Mouse (Mus musculus): ENCODE results near the gene Gm42417. TPM values are rescaled to one million over a fixed set of nuclear protein-coding genes. Genes with fewer than 3 reads are reported as not detected.

Gm42417 gene
- polyA plus RNA-seq, 1 experiment from 2014 or later: not detected

GRCm38 (mm10) chr1:36550075-36550863 is 11.0 kb upstream of the Gm42417 start:
- H3K36me3 ChIP-seq (replicated peaks; ENCODE audit: insufficient read depth, low read length): peaks cover 26% of the 10 kb centered on the region
- WGBS (ENCODE audit: insufficient replicate concordance): 80% methylated on average over 20 of the region's 20 CpGs

DNA sequence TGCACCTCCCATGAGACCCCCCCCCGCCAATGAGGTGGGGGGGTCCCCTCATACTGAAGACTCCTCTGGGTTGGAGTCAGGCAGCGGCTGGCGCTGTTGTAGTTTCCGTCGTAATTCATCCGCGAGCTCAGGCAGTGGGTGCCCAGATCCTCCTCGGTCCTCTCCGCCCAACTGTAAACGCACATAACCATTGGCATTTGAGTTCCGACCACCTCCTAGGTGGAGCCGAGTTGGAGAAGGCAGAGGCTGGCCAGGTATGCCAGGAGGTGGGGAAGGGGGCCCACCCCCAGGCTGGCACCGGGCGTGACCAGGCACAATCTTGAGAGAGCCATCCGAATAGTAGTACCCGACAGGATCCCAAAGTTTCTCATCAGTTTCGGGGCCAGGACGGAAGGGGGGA is 10.3 kb upstream of the Gm42417 start:
- Histone ChIP-seq H3K4me1 (ENCODE audit: insufficient read depth) (0 out of 2 replicates have a peak, but pooled peaks cover 4% of the 10 kb centered on the region), H3K9me3 (ENCODE audit: low read length) (no peaks in the 10 kb centered on the region), H3K9ac (replicated peaks) (no peak overlapping the region), H3K27ac (ENCODE audit: low read depth) (no peak overlapping the region), H3K27me3 (ENCODE audit: insufficient read depth, low read length) (no peaks in the 10 kb centered on the region), H3K36me3 (replicated peaks; ENCODE audit: insufficient read depth, low read length) (peaks cover 26% of the 10 kb centered on the region), H3K4me3 (ENCODE audit: low read depth, low read length) (no peak overlapping the region), H3K4me2 (ENCODE audit: low read depth, low read length) (no peak overlapping the region)
- DNase-seq (no peak), ATAC-seq (no peak)
- TF ChIP-seq CTCF (IDR thresholded peaks at IDR 0.05; ENCODE audit: low read depth) (no peak), EP300 (IDR thresholded peaks at IDR 0.05; ENCODE audit: low read depth) (no peak)
- 84% methylated on average over 18 of the region's 18 CpGs for WGBS (ENCODE audit: insufficient replicate concordance)

More at GRCm38 (mm10) chr1:36550075-36550863, 11.0 kb upstream of the Gm42417 start:
- Histone ChIP-seq H3K27me3 (ENCODE audit: insufficient read depth, low read length) (no peaks in the 10 kb centered on the region), H3K4me3 (ENCODE audit: low read depth, low read length) (no peak overlapping the region), H3K9me3 (ENCODE audit: low read length) (no peaks in the 10 kb centered on the region), H3K4me2 (ENCODE audit: low read depth, low read length) (no peak overlapping the region), H3K9ac (replicated peaks) (no peak overlapping the region), H3K4me1 (ENCODE audit: insufficient read depth) (peaks cover 8% of the 10 kb centered on the region; the same call in 1 of the 2 replicates), H3K27ac (ENCODE audit: low read depth) (no peak overlapping the region)
- TF ChIP-seq CTCF (IDR thresholded peaks at IDR 0.05; ENCODE audit: low read depth) (no peak), EP300 (IDR thresholded peaks at IDR 0.05; ENCODE audit: low read depth) (no peak)
- ATAC-seq (no peak), DNase-seq (no peak)

DNA sequence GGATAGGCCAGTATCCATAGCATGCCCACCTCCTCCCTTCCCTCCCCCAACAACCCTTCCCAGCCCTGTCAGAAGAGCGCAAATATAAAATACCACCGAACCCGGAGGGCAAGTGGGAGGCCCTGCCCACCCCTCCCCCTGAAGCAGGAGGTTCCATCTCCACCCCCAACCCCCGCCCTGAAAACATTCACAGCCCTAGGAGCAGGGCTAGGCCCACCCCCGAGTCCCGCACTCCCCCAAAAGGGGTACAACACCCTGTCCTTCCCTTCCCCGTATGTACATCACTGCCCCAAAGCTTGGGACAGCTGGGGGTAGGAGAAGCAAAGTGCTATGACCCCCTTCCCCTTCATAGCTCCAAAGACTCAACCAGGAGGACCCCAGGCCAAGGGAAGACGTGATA is 9.5 kb upstream of the Gm42417 start:
- 0 out of 2 replicates have a peak, but pooled peaks cover 4% of the 10 kb centered on the region for H3K4me1 ChIP-seq (ENCODE audit: insufficient read depth)
- H3K4me2 ChIP-seq (ENCODE audit: low read depth, low read length): no peak overlapping the region
- no peak overlapping the region for H3K9ac ChIP-seq (replicated peaks)
- 64% methylated on average over 8 of the region's 8 CpGs for WGBS (ENCODE audit: insufficient replicate concordance)
- H3K9me3 ChIP-seq (ENCODE audit: low read length): no peaks in the 10 kb centered on the region
- DNase-seq: no peak
- TF ChIP-seq EP300 (IDR thresholded peaks at IDR 0.05; ENCODE audit: low read depth) (no peak), CTCF (IDR thresholded peaks at IDR 0.05; ENCODE audit: low read depth) (no peak)
- no peak overlapping the region for H3K4me3 ChIP-seq (ENCODE audit: low read depth, low read length)
- no peak for ATAC-seq
- H3K27me3 ChIP-seq (ENCODE audit: insufficient read depth, low read length): no peaks in the 10 kb centered on the region
- no peak overlapping the region for H3K27ac ChIP-seq (ENCODE audit: low read depth)
- H3K36me3 ChIP-seq (replicated peaks; ENCODE audit: insufficient read depth, low read length): peaks cover 24% of the 10 kb centered on the region

- TF ChIP-seq EP300 (IDR thresholded peaks at IDR 0.05; ENCODE audit: low read depth) (no peak), CTCF (IDR thresholded peaks at IDR 0.05; ENCODE audit: low read depth) (no peak)
- no peaks in the 10 kb centered on the region for H3K9me3 ChIP-seq (ENCODE audit: low read length)
- no peak overlapping the region for H3K4me2 ChIP-seq (ENCODE audit: low read depth, low read length)
- DNase-seq: no peak
- no peaks in the 10 kb centered on the region for H3K27me3 ChIP-seq (ENCODE audit: insufficient read depth, low read length)
- H3K36me3 ChIP-seq (replicated peaks; ENCODE audit: insufficient read depth, low read length): peaks cover 20% of the 10 kb centered on the region
- no peak overlapping the region for H3K9ac ChIP-seq (replicated peaks)
- no peak overlapping the region for H3K4me3 ChIP-seq (ENCODE audit: low read depth, low read length)
- 0 out of 2 replicates have a peak, but pooled peaks cover 4% of the 10 kb centered on the region for H3K4me1 ChIP-seq (ENCODE audit: insufficient read depth)
- H3K27ac ChIP-seq (ENCODE audit: low read depth): no peak overlapping the region
- no peak for ATAC-seq
- WGBS (ENCODE audit: insufficient replicate concordance): 73% methylated on average over 9 of the region's 9 CpGs
These were observed 8.9 kb upstream of the Gm42417 start for GRCm38 (mm10) chr1:36547981-36548598.

GRCm38 (mm10) chr1:36546888-36547471 is 7.8 kb upstream of the Gm42417 start, which contains the start of gene Ankrd39:
TSS of gene Ankrd39 (minus strand) at chr1:36547445.
- Histone ChIP-seq H3K4me1 (ENCODE audit: insufficient read depth) (0 out of 2 replicates have a peak, but pooled peaks cover 4% of the 10 kb centered on the region), H3K27me3 (ENCODE audit: insufficient read depth, low read length) (no peaks in the 10 kb centered on the region), H3K36me3 (replicated peaks; ENCODE audit: insufficient read depth, low read length) (peaks cover 19% of the 10 kb centered on the region), H3K4me2 (ENCODE audit: low read depth, low read length) (peak within 1 kb of the TSS; percentile 82), H3K4me3 (ENCODE audit: low read depth, low read length) (peak within 1 kb of the TSS; percentile 71), H3K9me3 (ENCODE audit: low read length) (no peaks in the 10 kb centered on the region), H3K27ac (ENCODE audit: low read depth) (peak within 1 kb of the TSS; percentile 42; the same call in 1 of the 2 replicates), H3K9ac (replicated peaks) (peak within 1 kb of the TSS; percentile 65)
- ATAC-seq (peak; percentile 100), DNase-seq (peak; percentile 95)
- TF ChIP-seq EP300 (IDR thresholded peaks at IDR 0.05; ENCODE audit: low read depth) (peak; percentile 39; the same call in 1 of the 2 replicates), CTCF (IDR thresholded peaks at IDR 0.05; ENCODE audit: low read depth) (peak; percentile 100)
- WGBS (ENCODE audit: insufficient replicate concordance): under 1% methylated on average over 43 of the region's 43 CpGs
